Mouse (Mus musculus): ENCODE results near the gene Gpr146.

DNA sequence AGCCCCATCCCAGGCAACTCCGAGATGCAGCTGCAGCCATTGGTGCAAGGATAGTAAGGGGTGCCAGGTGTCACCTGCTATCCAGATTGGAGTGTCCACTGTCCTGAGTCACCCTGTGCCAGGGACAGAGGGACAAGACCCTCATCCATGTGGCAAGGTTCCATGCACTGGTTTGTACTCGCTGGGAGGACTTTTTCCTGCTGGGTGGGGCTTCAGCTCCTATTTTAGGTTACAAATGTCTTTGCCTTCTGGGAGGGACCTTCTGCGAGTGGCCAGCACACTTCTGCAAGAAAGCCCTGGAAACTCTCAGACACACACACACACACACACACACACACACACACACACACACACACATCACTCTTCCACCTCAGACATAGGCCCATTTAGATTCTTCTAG lies 28.5 kb downstream of the Gpr146 start:
- TF ChIP-seq CTCF (IDR thresholded peaks at IDR 0.05; ENCODE audit: low read depth, low read length), result no peak
- TF ChIP-seq GATA1 (IDR thresholded peaks at IDR 0.05; ENCODE audit: borderline replicate concordance, low read length), result no peak
- TF ChIP-seq TAL1 (conservative IDR thresholded peaks at IDR 0.05; ENCODE audit: low read depth, low read length), result no peak
